17 mouse cellular contexts compared by ENCODE assay signal in genomic region chr5:90490518-90490917, GRCm38 (mm10). TPM values are rescaled to one million over a fixed set of nuclear protein-coding genes. Genes with fewer than 3 reads are reported as not detected.
A peak's percentile ranks its signal among the peaks of the same experiment; 100 is the strongest.
DNase-seq lines count a peak whose midpoint lies in the region; ATAC-seq and TF ChIP-seq lines count a peak whose summit lies in the region.
"Had no signal": no experiment of that assay in that cellular context is flagged by ENCODE, and none has a peak within 500 bp of the region (broad histone marks: within the 10 kb centered on the region; RNA-seq: fewer than 3 reads in every experiment).

TSS of gene Afp (plus strand) at chr5:90490737.

- ATAC-seq in heart, embryonic 11.5 days (replicated peaks; ENCODE audit: insufficient number of reproducible peaks, low FRiP score, low TSS enrichment): no peak
- ATAC-seq in lung, embryonic 14.5 days (ENCODE audit: insufficient read depth): no peak
- no peak for ATAC-seq in stomach, embryonic 15.5 days (ENCODE audit: insufficient read depth, low FRiP score, low read depth)
- ATAC-seq: hindbrain, postnatal 0 days; midbrain, embryonic 16.5 days had no signal

- no peak within 1 kb of the TSS for H3K4me3 ChIP-seq in heart, embryonic 11.5 days (ENCODE audit: low read depth, low read length)
- H3K4me3 ChIP-seq in lung, embryonic 14.5 days (ENCODE audit: low read depth, low read length): no peak within 1 kb of the TSS
- H3K4me3 ChIP-seq in lung, adult 2 months (replicated peaks; ENCODE audit: extremely low read depth, low read depth, low read length): no peak within 1 kb of the TSS
- no peak within 1 kb of the TSS for H3K4me3 ChIP-seq in stomach, embryonic 15.5 days (replicated peaks)
- H3K4me3 ChIP-seq: forebrain, embryonic 12.5 days; limb, embryonic 12.5 days had no signal

- TF ChIP-seq CTCF in lung, embryonic 14.5 days (IDR thresholded peaks at IDR 0.05; ENCODE audit: low read depth): no peak
- TF ChIP-seq CTCF in lung, adult 2 months (IDR thresholded peaks at IDR 0.05; ENCODE audit: insufficient read depth, low read length): no peak

- TF ChIP-seq POLR2A in lung, adult 2 months (IDR thresholded peaks at IDR 0.05; ENCODE audit: borderline replicate concordance, extremely low read depth, low read depth, low read length): no peak

- H3K9me3 ChIP-seq in heart, embryonic 11.5 days (replicated peaks; ENCODE audit: control insufficient read depth, low read length): no peaks in the 10 kb centered on the region
- no peaks in the 10 kb centered on the region for H3K9me3 ChIP-seq in lung, embryonic 14.5 days (ENCODE audit: low read depth, low read length)
- H3K9me3 ChIP-seq in stomach, embryonic 15.5 days: no peaks in the 10 kb centered on the region
- H3K9me3 ChIP-seq: forebrain, embryonic 12.5 days; limb, embryonic 12.5 days had no signal

- no peak for DNase-seq in heart, postnatal 4 days
- peak; percentile 8 for DNase-seq in lung, embryonic 14.5 days
- DNase-seq in lung, adult 2 months: no peak
- DNase-seq in liver: peak; percentile 53
- no peak for DNase-seq in layer of hippocampus, adult 8-10 months (ENCODE audit: low spot score in 2 of 2)
- no peak for DNase-seq in right cerebral cortex, postnatal 14 days
- DNase-seq: cerebellum, adult 8-10 months; heart, postnatal 36 days; kidney, postnatal 36 days; layer of hippocampus, postnatal 36 days; thymus, postnatal 14 days had no signal

- 84% methylated on average over 7 of the region's 7 CpGs for WGBS in heart, embryonic 11.5 days (ENCODE audit: insufficient replicate concordance)
- 70% methylated on average over 7 of the region's 7 CpGs for WGBS in lung, embryonic 14.5 days
- WGBS in lung, adult 2 months: 66% methylated on average over 7 of the region's 7 CpGs
- 75% methylated on average over 7 of the region's 7 CpGs for WGBS in stomach, embryonic 15.5 days

- no peak within 1 kb of the TSS for H3K4me2 ChIP-seq in heart, embryonic 11.5 days
- H3K4me2 ChIP-seq in lung, embryonic 14.5 days: no peak within 1 kb of the TSS
- peak within 1 kb of the TSS; percentile 13; the same call in 1 of the 2 replicates for H3K4me2 ChIP-seq in stomach, embryonic 15.5 days
- H3K4me2 ChIP-seq: forebrain, embryonic 12.5 days; limb, embryonic 12.5 days had no signal

- no peaks in the 10 kb centered on the region for H3K36me3 ChIP-seq in heart, embryonic 11.5 days (ENCODE audit: control insufficient read depth, insufficient read depth, low read length)
- no peaks in the 10 kb centered on the region for H3K36me3 ChIP-seq in lung, embryonic 14.5 days (ENCODE audit: insufficient read depth)
- H3K36me3 ChIP-seq in stomach, embryonic 15.5 days: no peaks in the 10 kb centered on the region
- H3K36me3 ChIP-seq: forebrain, embryonic 12.5 days; limb, embryonic 12.5 days had no signal

- no peak within 1 kb of the TSS for H3K27ac ChIP-seq in heart, embryonic 11.5 days (ENCODE audit: low read depth, low read length)
- no peak within 1 kb of the TSS for H3K27ac ChIP-seq in lung, embryonic 14.5 days (ENCODE audit: low read depth)
- no peak within 1 kb of the TSS for H3K27ac ChIP-seq in stomach, embryonic 15.5 days
- H3K27ac ChIP-seq: forebrain, embryonic 12.5 days; hindbrain, postnatal 0 days; limb, embryonic 12.5 days had no signal

- no peaks in the 10 kb centered on the region for H3K4me1 ChIP-seq in heart, embryonic 11.5 days (ENCODE audit: control insufficient read depth, insufficient read depth, low read length)
- H3K4me1 ChIP-seq in lung, embryonic 14.5 days (ENCODE audit: insufficient read depth): no peaks in the 10 kb centered on the region
- H3K4me1 ChIP-seq in lung, adult 2 months (ENCODE audit: control insufficient read depth, insufficient read depth, low read length): no peaks in the 10 kb centered on the region
- H3K4me1 ChIP-seq in stomach, embryonic 15.5 days: 0 out of 2 replicates have a peak, but pooled peaks cover 4% of the 10 kb centered on the region
- H3K4me1 ChIP-seq: forebrain, embryonic 12.5 days; limb, embryonic 12.5 days had no signal

- H3K27me3 ChIP-seq in heart, embryonic 11.5 days (ENCODE audit: control insufficient read depth, insufficient read depth, low read length): no peaks in the 10 kb centered on the region
- H3K27me3 ChIP-seq in lung, embryonic 14.5 days (ENCODE audit: insufficient read depth, low read length): no peaks in the 10 kb centered on the region
- no peaks in the 10 kb centered on the region for H3K27me3 ChIP-seq in stomach, embryonic 15.5 days (replicated peaks)
- H3K27me3 ChIP-seq: forebrain, embryonic 12.5 days; limb, embryonic 12.5 days had no signal

- H3K9ac ChIP-seq in heart, embryonic 11.5 days (ENCODE audit: low read depth, low read length): no peak within 1 kb of the TSS
- H3K9ac ChIP-seq in lung, embryonic 14.5 days: no peak within 1 kb of the TSS
- H3K9ac ChIP-seq in stomach, embryonic 15.5 days: no peak within 1 kb of the TSS
- H3K9ac ChIP-seq: forebrain, embryonic 12.5 days; limb, embryonic 12.5 days had no signal

RNA-seq across cellular contexts. Expression of gene Afp, which starts in this region (rescaled TPM):
- 22.5 and 142 TPM in 2 replicates for polyA plus RNA-seq in heart, embryonic 11.5 days (2014; fragmentation: Nextera tagmentation; extraction: Ambion mirVana)
- total RNA-seq in heart, postnatal 4 days (2021): 1 to 10 TPM in 1 of 2 experiments, under 1 TPM in 1; 0.56 to 1.3 TPM
- polyA plus RNA-seq in lung, embryonic 14.5 days (2014; fragmentation: Nextera tagmentation; extraction: Ambion mirVana): 2.1 and 4.5 TPM in 2 replicates
- polyA plus RNA-seq in lung, adult 2 months (2012; rRNA removed): 0.26 and 0.54 TPM in 2 replicates
- 254 and 621 TPM in 2 replicates for polyA plus RNA-seq in stomach, embryonic 15.5 days (2015; fragmentation: Nextera tagmentation; extraction: Ambion mirVana)
- total RNA-seq in layer of hippocampus, adult 8-10 months (2022): under 1 TPM in 2 of 4 experiments, not detected in 2; 0.36 to 0.45 TPM
- total RNA-seq: heart, postnatal 36 days; layer of hippocampus, postnatal 36 days had no signal
- polyA plus RNA-seq: forebrain, embryonic 12.5 days had no signal

Comparison
In these comparisons a context has a peak if more than half of its experiments do, and no peak if none do; other contexts are left out.
1. DNase-seq: peak in lung, embryonic 14.5 days (single experiment) and liver (single experiment); none in heart, postnatal 4 days (single experiment), lung, adult 2 months (single experiment), layer of hippocampus, adult 8-10 months (0 of 2) and right cerebral cortex, postnatal 14 days (single experiment).